8 mouse cellular contexts compared by ENCODE assay signal in genomic region chr11:117627746-117628311, GRCm38 (mm10). TPM values are rescaled to one million over a fixed set of nuclear protein-coding genes. Genes with fewer than 3 reads are reported as not detected.
DNase-seq lines count a peak whose midpoint lies in the region; ATAC-seq and TF ChIP-seq lines count a peak whose summit lies in the region.

No protein-coding gene starts in this region.

- TF ChIP-seq EP300 in ES-Bruce4 (IDR thresholded peaks at IDR 0.05; ENCODE audit: insufficient read depth, low read depth, low read length), result no peak
- TF ChIP-seq EP300 in lung, postnatal 0 days (IDR thresholded peaks at IDR 0.05), result no peak

- H3K27ac ChIP-seq in heart, embryonic 10.5 days, result peak overlapping the region; percentile 70; the same call in 1 of the 2 replicates
- peak overlapping the region; percentile 4; the same call in 1 of the 2 replicates for H3K27ac ChIP-seq in ES-Bruce4 (ENCODE audit: insufficient read depth, low read length)
- H3K27ac ChIP-seq in forebrain, embryonic 12.5 days, result peak overlapping the region; percentile 88
- peak overlapping the region; percentile 69 for H3K27ac ChIP-seq in limb, embryonic 15.5 days
- H3K27ac ChIP-seq in lung, postnatal 0 days (ENCODE audit: low read length), result no peak overlapping the region

- ATAC-seq in forebrain, embryonic 12.5 days (ENCODE audit: low FRiP score), result no peak; the same call in 1 of the 2 replicates
- no peak for ATAC-seq in limb, embryonic 15.5 days (ENCODE audit: insufficient number of reproducible peaks, low FRiP score, low TSS enrichment, low read depth)
- no peak for ATAC-seq in lung, postnatal 0 days

- TF ChIP-seq POLR2A in ES-Bruce4 (IDR thresholded peaks at IDR 0.05; ENCODE audit: insufficient read depth, low read length), result no peak

- no peaks in the 10 kb centered on the region for H3K36me3 ChIP-seq in heart, embryonic 10.5 days
- no peaks in the 10 kb centered on the region for H3K36me3 ChIP-seq in ES-Bruce4 (ENCODE audit: control insufficient read depth, insufficient read depth, low read length, poor library complexity, severe bottlenecking)
- no peaks in the 10 kb centered on the region for H3K36me3 ChIP-seq in forebrain, embryonic 12.5 days (replicated peaks)
- no peaks in the 10 kb centered on the region for H3K36me3 ChIP-seq in limb, embryonic 15.5 days
- no peaks in the 10 kb centered on the region for H3K36me3 ChIP-seq in lung, postnatal 0 days (ENCODE audit: insufficient read depth, low read length)

- H3K9me3 ChIP-seq in heart, embryonic 10.5 days, result no peaks in the 10 kb centered on the region
- H3K9me3 ChIP-seq in ES-Bruce4 (replicated peaks; ENCODE audit: control insufficient read depth, insufficient read depth, low read length, poor library complexity, severe bottlenecking), result no peaks in the 10 kb centered on the region
- H3K9me3 ChIP-seq in forebrain, embryonic 12.5 days, result no peaks in the 10 kb centered on the region
- H3K9me3 ChIP-seq in limb, embryonic 15.5 days, result no peaks in the 10 kb centered on the region
- H3K9me3 ChIP-seq in lung, postnatal 0 days (ENCODE audit: low read length), result no peaks in the 10 kb centered on the region

- peaks cover 41% of the 10 kb centered on the region for H3K27me3 ChIP-seq in heart, embryonic 10.5 days (ENCODE audit: insufficient read depth, poor library complexity, severe bottlenecking)
- H3K27me3 ChIP-seq in ES-Bruce4 (ENCODE audit: control insufficient read depth, insufficient read depth, low read length, poor library complexity, severe bottlenecking), result no peaks in the 10 kb centered on the region
- peaks cover 9% of the 10 kb centered on the region; the same call in 1 of the 2 replicates for H3K27me3 ChIP-seq in forebrain, embryonic 12.5 days
- H3K27me3 ChIP-seq in limb, embryonic 15.5 days, result no peaks in the 10 kb centered on the region
- 0 out of 2 replicates have a peak, but pooled peaks cover 4% of the 10 kb centered on the region for H3K27me3 ChIP-seq in lung, postnatal 0 days (replicated peaks; ENCODE audit: insufficient read depth, low read length)

- peak overlapping the region; percentile 27 for H3K4me3 ChIP-seq in heart, embryonic 10.5 days
- H3K4me3 ChIP-seq in ES-Bruce4 (ENCODE audit: low read depth, low read length), result 0 out of 2 replicates have a peak overlapping the region, but pooled peaks have one; percentile 17
- H3K4me3 ChIP-seq in forebrain, embryonic 12.5 days (replicated peaks), result no peak overlapping the region
- H3K4me3 ChIP-seq in limb, embryonic 15.5 days, result no peak overlapping the region
- H3K4me3 ChIP-seq in lung, postnatal 0 days (ENCODE audit: low read depth, low read length), result no peak overlapping the region

- no peak overlapping the region for H3K9ac ChIP-seq in ES-Bruce4 (ENCODE audit: low read depth, poor library complexity, severe bottlenecking)
- H3K9ac ChIP-seq in forebrain, embryonic 12.5 days, result peak overlapping the region; percentile 25
- H3K9ac ChIP-seq in limb, embryonic 15.5 days, result no peak overlapping the region
- H3K9ac ChIP-seq in lung, postnatal 0 days (replicated peaks; ENCODE audit: low read depth), result no peak overlapping the region

- no peak for TF ChIP-seq CTCF in ES-Bruce4 (IDR thresholded peaks at IDR 0.05; ENCODE audit: low read depth, low read length)
- no peak for TF ChIP-seq CTCF in lung, postnatal 0 days (IDR thresholded peaks at IDR 0.05)

- H3K4me2 ChIP-seq in forebrain, embryonic 12.5 days, result peak overlapping the region; percentile 40
- no peak overlapping the region for H3K4me2 ChIP-seq in limb, embryonic 15.5 days
- H3K4me2 ChIP-seq in lung, postnatal 0 days (replicated peaks; ENCODE audit: low read depth, low read length), result no peak overlapping the region

- DNase-seq in heart, embryonic 10.5 days (ENCODE audit: low spot score), result no peak
- DNase-seq in heart, postnatal 10 days, result no peak
- no peak for DNase-seq in spleen, postnatal 10 days (ENCODE audit: low spot score in 2 of 2)
- no peak for DNase-seq in lung, adult 18-20 months
- DNase-seq in lung, postnatal 0 days (ENCODE audit: low spot score), result no peak

- 7% methylated on average over 9 of the region's 9 CpGs for WGBS in heart, embryonic 10.5 days
- 14% methylated on average over 9 of the region's 9 CpGs for WGBS in forebrain, embryonic 12.5 days
- 15% methylated on average over 9 of the region's 9 CpGs for WGBS in limb, embryonic 15.5 days
- WGBS in lung, postnatal 0 days, result 19% methylated on average over 9 of the region's 9 CpGs

- peaks cover 19% of the 10 kb centered on the region for H3K4me1 ChIP-seq in heart, embryonic 10.5 days
- H3K4me1 ChIP-seq in ES-Bruce4 (ENCODE audit: control insufficient read depth, insufficient read depth, low read length), result peaks cover 5% of the 10 kb centered on the region
- peaks cover 26% of the 10 kb centered on the region for H3K4me1 ChIP-seq in forebrain, embryonic 12.5 days
- H3K4me1 ChIP-seq in limb, embryonic 15.5 days, result peaks cover 25% of the 10 kb centered on the region
- H3K4me1 ChIP-seq in lung, postnatal 0 days (ENCODE audit: insufficient read depth, low read depth, low read length), result no peaks in the 10 kb centered on the region

- intact Hi-C loops in heart, postnatal 10 days (cut with DNase I), result no loop called here

RNA-seq across cellular contexts. Expression of gene Tnrc6c, which starts 26.3 kb away (rescaled TPM):
- polyA plus RNA-seq in heart, embryonic 10.5 days (2016; fragmentation: Nextera tagmentation; extraction: Ambion mirVana), result 6.1 and 7.4 TPM in 2 replicates
- 10 to 100 TPM; 32.2 to 33.9 TPM for total RNA-seq in heart, postnatal 10 days (2021)
- polyA plus RNA-seq in ES-Bruce4 (2011; ENCODE audit: insufficient read depth, insufficient read length, low read depth, missing spikeins), result 28.6 and 28.7 TPM in 2 replicates
- 23.7 and 25.0 TPM in 2 replicates for polyA plus RNA-seq in forebrain, embryonic 12.5 days (2016; fragmentation: Nextera tagmentation; extraction: Ambion mirVana)
- 13.2 and 15.4 TPM in 2 replicates for polyA plus RNA-seq in limb, embryonic 15.5 days (2015; fragmentation: Nextera tagmentation; extraction: Ambion mirVana)
- 8.9 and 9.8 TPM in 2 replicates for polyA plus RNA-seq in lung, postnatal 0 days (2015; fragmentation: Nextera tagmentation; extraction: Ambion mirVana)

Comparison
In these comparisons a context has a peak if more than half of its experiments do, and no peak if none do; other contexts are left out.
1. H3K4me3 ChIP-seq: peak in heart, embryonic 10.5 days (single experiment) and ES-Bruce4 (single experiment); none in forebrain, embryonic 12.5 days (single experiment), limb, embryonic 15.5 days (single experiment) and lung, postnatal 0 days (single experiment).